Mouse (Mus musculus) CH12.LX (cell line): ENCODE data around the gene Myzap.

Experiments
- CTCF ChIP-seq, 2 experiments: IDR thresholded peaks in 1 of 2; conservative IDR thresholded peaks in 1 of 2; 2 replicates each; pipeline ENCODE4 v1.5.1; 2011 to 2012; ENCODE audit warnings: low read depth in 2 of 2, low read length in 2 of 2, improper control_type of control experiment in 1 of 2, inconsistent platforms in 1 of 2, mild to moderate bottlenecking in 1 of 2, moderate library complexity in 1 of 2
- E2F4 ChIP-seq: IDR thresholded peaks from 2 replicates; pipeline ENCODE4 v1.6.1; 2011; ENCODE audit warnings: low read depth, low read length, improper control_type of control experiment; ENCODE audit not compliant: insufficient replicate concordance
- EP300 ChIP-seq: IDR thresholded peaks from 2 replicates; pipeline ENCODE4 v1.6.1; 2011; ENCODE audit warnings: low read length, improper control_type of control experiment
- HCFC1 ChIP-seq: IDR thresholded peaks from 2 replicates; pipeline ENCODE4 v1.6.1; 2012; ENCODE audit warnings: low read depth, mild to moderate bottlenecking, inconsistent platforms, low read length, improper control_type of control experiment
- JUND ChIP-seq: conservative IDR thresholded peaks from 2 replicates; pipeline ENCODE4 v1.6.1; 2011; ENCODE audit warnings: low read depth, low read length, improper control_type of control experiment
- KAT2A ChIP-seq: IDR thresholded peaks from 2 replicates; pipeline ENCODE4 v1.6.1; 2012; ENCODE audit warnings: low read length, improper control_type of control experiment, inconsistent platforms; ENCODE audit not compliant: insufficient replicate concordance
- MAFK ChIP-seq: IDR thresholded peaks from 2 replicates; pipeline ENCODE4 v1.6.1; 2011; ENCODE audit warnings: low read length, improper control_type of control experiment; ENCODE audit not compliant: insufficient replicate concordance
- MAX ChIP-seq: IDR thresholded peaks from 2 replicates; pipeline ENCODE4 v1.6.1; 2011; ENCODE audit warnings: low read length, improper control_type of control experiment
- POLR2A ChIP-seq: IDR thresholded peaks from 2 replicates; pipeline ENCODE4 v1.6.1; 2011; ENCODE audit warnings: low read depth, mild to moderate bottlenecking, improper control_type of control experiment, low read length
- UBTF ChIP-seq: IDR thresholded peaks from 2 replicates; pipeline ENCODE4 v1.6.1; 2012; ENCODE audit warnings: low read depth, mild to moderate bottlenecking, inconsistent platforms, low read length, improper control_type of control experiment, moderate library complexity
- USF2 ChIP-seq: conservative IDR thresholded peaks from 2 replicates; pipeline ENCODE4 v1.6.1; 2011; ENCODE audit warnings: low read depth, low read length, improper control_type of control experiment
- ZKSCAN1 ChIP-seq: IDR thresholded peaks from 2 replicates; pipeline ENCODE4 v1.6.1; 2012; ENCODE audit warnings: low read depth, inconsistent platforms, low read length, improper control_type of control experiment, borderline replicate concordance
- ZMIZ1 ChIP-seq: IDR thresholded peaks from 2 replicates; pipeline ENCODE4 v1.6.1; 2012; ENCODE audit warnings: low read depth, mild to moderate bottlenecking, inconsistent platforms, low read length, improper control_type of control experiment

- TF ChIP-seq CTCF (conservative IDR thresholded peaks at IDR 0.05 in 1 of 2, IDR thresholded peaks at IDR 0.05 in 1 of 2; ENCODE audit: low read depth in 2 of 2, low read length in 2 of 2) (no peak), ZKSCAN1 (no peak), MAFK (no peak), MAX (no peak), EP300 (no peak), UBTF (no peak), POLR2A (no peak), JUND (no peak), KAT2A (no peak), USF2 (no peak), HCFC1 (no peak), E2F4 (no peak), ZMIZ1 (no peak)
These were observed 111.9 kb downstream of the Myzap start for GRCm38 (mm10) chr9:71480305-71480704.
